17 mouse cellular contexts compared by ENCODE assay signal in the genomic region with DNA sequence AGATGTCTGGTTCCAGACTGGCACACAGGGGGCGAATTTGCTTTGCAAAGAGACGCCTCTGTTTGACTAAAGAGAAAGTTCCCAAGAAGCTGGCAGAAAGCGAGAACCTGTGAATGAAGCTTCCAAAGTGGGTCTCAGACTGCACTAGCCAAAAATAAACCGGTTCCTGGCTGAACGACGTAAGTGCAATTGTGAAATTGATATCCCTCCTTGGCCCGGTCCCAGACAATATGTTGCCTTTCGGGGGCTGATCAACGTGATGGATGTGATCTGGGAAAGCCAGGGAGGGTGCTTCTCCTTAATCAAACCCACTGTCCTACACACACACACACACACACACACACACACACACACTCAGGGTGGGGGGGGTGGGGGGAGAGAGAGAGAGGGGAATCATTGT. TPM values are rescaled to one million over a fixed set of nuclear protein-coding genes. Genes with fewer than 3 reads are reported as not detected.
DNase-seq lines count a peak whose midpoint lies in the region; ATAC-seq lines count a peak whose summit lies in the region.
"Had no signal": no experiment of that assay in that cellular context is flagged by ENCODE, and none has a peak within 500 bp of the region (broad histone marks: within the 10 kb centered on the region; RNA-seq: fewer than 3 reads in every experiment).

No protein-coding gene starts in this region.

- H3K9ac ChIP-seq in forebrain, embryonic 15.5 days (replicated peaks) = no peak overlapping the region
- no peak overlapping the region for H3K9ac ChIP-seq in embryonic facial prominence, embryonic 14.5 days (ENCODE audit: low read depth, low read length)
- H3K9ac ChIP-seq: liver, embryonic 14.5 days; neural tube, embryonic 15.5 days had no signal

- H3K9me3 ChIP-seq in forebrain, embryonic 10.5 days = no peaks in the 10 kb centered on the region
- no peaks in the 10 kb centered on the region for H3K9me3 ChIP-seq in forebrain, embryonic 15.5 days
- H3K9me3 ChIP-seq in embryonic facial prominence, embryonic 14.5 days (ENCODE audit: control insufficient read depth, low read length) = no peaks in the 10 kb centered on the region
- H3K9me3 ChIP-seq: neural tube, embryonic 15.5 days had no signal

- 42% methylated on average over 9 of the region's 9 CpGs for WGBS in forebrain, embryonic 10.5 days
- WGBS in forebrain, embryonic 15.5 days = 17% methylated on average over 9 of the region's 9 CpGs
- WGBS in embryonic facial prominence, embryonic 14.5 days = 15% methylated on average over 9 of the region's 9 CpGs

- ATAC-seq in forebrain, embryonic 15.5 days (replicated peaks) = no peak
- ATAC-seq in embryonic facial prominence, embryonic 14.5 days (ENCODE audit: low read depth) = 0 out of 2 replicates have a peak, but pooled peaks have one; percentile 60

- H3K36me3 ChIP-seq in forebrain, embryonic 10.5 days (replicated peaks) = no peaks in the 10 kb centered on the region
- H3K36me3 ChIP-seq in forebrain, embryonic 15.5 days = no peaks in the 10 kb centered on the region
- no peaks in the 10 kb centered on the region for H3K36me3 ChIP-seq in embryonic facial prominence, embryonic 14.5 days (ENCODE audit: control insufficient read depth, insufficient read depth, low read length)
- H3K36me3 ChIP-seq: G1E; neural tube, embryonic 15.5 days had no signal

- no peak overlapping the region for H3K4me2 ChIP-seq in forebrain, embryonic 15.5 days (replicated peaks)
- no peak overlapping the region for H3K4me2 ChIP-seq in embryonic facial prominence, embryonic 14.5 days (ENCODE audit: low read depth, low read length)
- H3K4me2 ChIP-seq: neural tube, embryonic 15.5 days had no signal

- H3K27ac ChIP-seq in forebrain, embryonic 10.5 days = peak overlapping the region; percentile 75
- H3K27ac ChIP-seq in forebrain, embryonic 15.5 days (replicated peaks) = no peak overlapping the region
- H3K27ac ChIP-seq in embryonic facial prominence, embryonic 14.5 days (replicated peaks; ENCODE audit: low read depth, low read length) = no peak overlapping the region
- H3K27ac ChIP-seq: liver, embryonic 14.5 days; neural tube, embryonic 15.5 days had no signal

- peak; percentile 19 for DNase-seq in forebrain, embryonic 10.5 days (ENCODE audit: extremely low spot score, low spot score)
- DNase-seq in left cerebral cortex, postnatal 14 days (ENCODE audit: low spot score in 2 of 2) = peak; percentile 22 to 44
- DNase-seq in left cerebral cortex, adult 8-10 months (ENCODE audit: low spot score in 2 of 2) = no peak
- DNase-seq in NIH3T3 (ENCODE audit: low read depth) = peak; percentile 63
- peak; percentile 82 for DNase-seq in embryonic facial prominence, embryonic 14.5 days (ENCODE audit: low spot score)
- no peak for DNase-seq in layer of hippocampus, adult 9-10 months (ENCODE audit: low spot score)
- no peak for DNase-seq in adrenal gland, postnatal 25 days
- DNase-seq: gastrocnemius, postnatal 14 days; kidney, postnatal 14 days; thymus, adult 2 months had no signal

- intact Hi-C loops in left cerebral cortex, postnatal 14 days (cut with DNase I) = no loop called here

- H3K4me3 ChIP-seq in forebrain, embryonic 10.5 days = no peak overlapping the region
- no peak overlapping the region for H3K4me3 ChIP-seq in forebrain, embryonic 15.5 days
- H3K4me3 ChIP-seq in embryonic facial prominence, embryonic 14.5 days (ENCODE audit: low read depth, low read length) = no peak overlapping the region
- H3K4me3 ChIP-seq: neural tube, embryonic 15.5 days had no signal

- peaks cover 54% of the 10 kb centered on the region for H3K4me1 ChIP-seq in forebrain, embryonic 10.5 days
- peaks cover 31% of the 10 kb centered on the region for H3K4me1 ChIP-seq in forebrain, embryonic 15.5 days
- H3K4me1 ChIP-seq in embryonic facial prominence, embryonic 14.5 days (ENCODE audit: control insufficient read depth, insufficient read depth, low read length) = no peaks in the 10 kb centered on the region

- H3K27me3 ChIP-seq in forebrain, embryonic 10.5 days (ENCODE audit: poor library complexity, severe bottlenecking) = peaks cover 41% of the 10 kb centered on the region
- no peaks in the 10 kb centered on the region; the same call in 1 of the 2 replicates for H3K27me3 ChIP-seq in forebrain, embryonic 15.5 days
- H3K27me3 ChIP-seq in embryonic facial prominence, embryonic 14.5 days (replicated peaks; ENCODE audit: control insufficient read depth, insufficient read depth, low read length) = peaks cover 3% of the 10 kb centered on the region; the same call in 1 of the 2 replicates

RNA-seq across cellular contexts. Expression of gene D1Pas1, which starts 41.8 kb away (rescaled TPM):
- polyA plus RNA-seq in forebrain, embryonic 10.5 days (2016; fragmentation: Nextera tagmentation; extraction: Ambion mirVana) = not detected in 2 replicates
- not detected in 2 replicates for polyA plus RNA-seq in forebrain, embryonic 15.5 days (2015; fragmentation: Nextera tagmentation; extraction: Ambion mirVana)
- under 1 TPM in 1 of 2 experiments, not detected in 1; 0.11 TPM for total RNA-seq in left cerebral cortex, postnatal 14 days (2021)
- total RNA-seq in left cerebral cortex, adult 8-10 months (2022) = under 1 TPM in 1 of 4 experiments, not detected in 3; 0.16 TPM
- 0.20 TPM in 1 of 2 replicates, not detected in the other for polyA plus RNA-seq in embryonic facial prominence, embryonic 14.5 days (2014; fragmentation: Nextera tagmentation; extraction: Ambion mirVana)
- total RNA-seq in adrenal gland, postnatal 25 days (2021) = not detected in 2 replicates
- total RNA-seq: gastrocnemius, postnatal 14 days; left cerebral cortex, adult 18-20 months; megakaryocyte progenitor cell, adult 5-6 weeks had no signal
- polyA plus RNA-seq: G1E; liver, embryonic 14.5 days; small intestine, adult 2 months; thymus, adult 2 months had no signal

Comparison
In these comparisons a context has a peak if more than half of its experiments do, and no peak if none do; other contexts are left out.
1. DNase-seq: peak in forebrain, embryonic 10.5 days (single experiment), left cerebral cortex, postnatal 14 days (2 of 2), NIH3T3 (single experiment) and embryonic facial prominence, embryonic 14.5 days (single experiment); none in left cerebral cortex, adult 8-10 months (0 of 2), layer of hippocampus, adult 9-10 months (single experiment) and adrenal gland, postnatal 25 days (single experiment).